Mouse (Mus musculus): ENCODE data around the gene Sorbs2. TPM values are rescaled to one million over a fixed set of nuclear protein-coding genes. Genes with fewer than 3 reads are reported as not detected.

Gene Sorbs2
- polyA plus RNA-seq, 1 experiment from 2014 or later = 60.9 TPM

- no peak overlapping the region for H3K27ac ChIP-seq (ENCODE audit: low read length)
- H3K4me3 ChIP-seq (ENCODE audit: low read depth, low read length) = no peak overlapping the region
- H3K4me1 ChIP-seq (ENCODE audit: control insufficient read depth, insufficient read depth, low read length) = peaks cover 27% of the 10 kb centered on the region
- no peaks in the 10 kb centered on the region for H3K9me3 ChIP-seq (replicated peaks; ENCODE audit: control insufficient read depth, low read length, poor library complexity, severe bottlenecking)
- no peak for ATAC-seq
- 24% methylated on average over 5 of the region's 5 CpGs for WGBS
- 0 out of 2 replicates have a peak overlapping the region, but pooled peaks have one; percentile 13 for H3K4me2 ChIP-seq (ENCODE audit: low read length)
- H3K9ac ChIP-seq (ENCODE audit: low read depth, low read length) = no peak overlapping the region
- no peaks in the 10 kb centered on the region for H3K27me3 ChIP-seq (ENCODE audit: control insufficient read depth, insufficient read depth, low read depth, low read length)
- no peaks in the 10 kb centered on the region for H3K36me3 ChIP-seq (ENCODE audit: control insufficient read depth, insufficient read depth, low read length)
Observed at GRCm38 (mm10) chr8:45626406-45626805, 118.8 kb downstream of the Sorbs2 start.

- peaks cover 27% of the 10 kb centered on the region for H3K4me1 ChIP-seq (ENCODE audit: control insufficient read depth, insufficient read depth, low read length)
- H3K4me2 ChIP-seq (ENCODE audit: low read length) = peak overlapping the region; percentile 81
- H3K27me3 ChIP-seq (ENCODE audit: control insufficient read depth, insufficient read depth, low read depth, low read length) = no peaks in the 10 kb centered on the region
- ATAC-seq = peak; percentile 97
- no peaks in the 10 kb centered on the region for H3K9me3 ChIP-seq (replicated peaks; ENCODE audit: control insufficient read depth, low read length, poor library complexity, severe bottlenecking)
- WGBS = under 1% methylated on average over 28 of the region's 28 CpGs
- H3K36me3 ChIP-seq (ENCODE audit: control insufficient read depth, insufficient read depth, low read length) = no peaks in the 10 kb centered on the region
- peak overlapping the region; percentile 99 for H3K27ac ChIP-seq (ENCODE audit: low read length)
- H3K4me3 ChIP-seq (ENCODE audit: low read depth, low read length) = peak overlapping the region; percentile 77
- peak overlapping the region; percentile 87 for H3K9ac ChIP-seq (ENCODE audit: low read depth, low read length)
Observed at GRCm38 (mm10) chr8:45627246-45628241, 120.0 kb downstream of the Sorbs2 start.

GRCm38 (mm10) chr8:45628421-45629065, 121.0 kb downstream of the Sorbs2 start:
- Histone ChIP-seq H3K4me3 (ENCODE audit: low read depth, low read length) (peak overlapping the region; percentile 77), H3K27me3 (ENCODE audit: control insufficient read depth, insufficient read depth, low read depth, low read length) (no peaks in the 10 kb centered on the region), H3K27ac (ENCODE audit: low read length) (peak overlapping the region; percentile 99), H3K9me3 (replicated peaks; ENCODE audit: control insufficient read depth, low read length, poor library complexity, severe bottlenecking) (no peaks in the 10 kb centered on the region), H3K9ac (ENCODE audit: low read depth, low read length) (peak overlapping the region; percentile 87), H3K4me2 (ENCODE audit: low read length) (peak overlapping the region; percentile 81), H3K4me1 (ENCODE audit: control insufficient read depth, insufficient read depth, low read length) (peaks cover 27% of the 10 kb centered on the region), H3K36me3 (ENCODE audit: control insufficient read depth, insufficient read depth, low read length) (no peaks in the 10 kb centered on the region)
- WGBS = 7% methylated on average over 9 of the region's 9 CpGs
- peak; percentile 19; the same call in 1 of the 2 replicates for ATAC-seq

DNA sequence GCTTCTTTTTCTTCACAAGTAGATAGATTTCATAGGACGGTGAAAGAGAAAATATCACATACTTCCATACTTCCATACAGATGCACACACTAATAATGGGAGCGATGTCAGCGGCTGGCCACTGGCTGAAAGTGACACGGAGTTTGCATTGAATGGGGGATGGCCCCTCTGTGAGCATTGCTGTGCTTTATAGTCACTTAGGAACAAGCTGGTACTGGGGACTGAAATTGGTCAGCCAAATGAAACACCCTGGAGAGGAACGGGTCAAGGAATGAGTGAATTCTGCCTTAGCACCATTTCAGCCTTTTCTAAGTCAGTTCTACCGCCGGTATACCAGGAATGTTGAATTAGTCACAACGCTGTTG, 121.5 kb downstream of the Sorbs2 start:
- Histone ChIP-seq H3K4me3 (ENCODE audit: low read depth, low read length) (peak overlapping the region; percentile 77), H3K4me2 (ENCODE audit: low read length) (peak overlapping the region; percentile 81), H3K9ac (ENCODE audit: low read depth, low read length) (peak overlapping the region; percentile 87), H3K4me1 (ENCODE audit: control insufficient read depth, insufficient read depth, low read length) (peaks cover 27% of the 10 kb centered on the region), H3K27ac (ENCODE audit: low read length) (peak overlapping the region; percentile 99), H3K36me3 (ENCODE audit: control insufficient read depth, insufficient read depth, low read length) (no peaks in the 10 kb centered on the region), H3K9me3 (replicated peaks; ENCODE audit: control insufficient read depth, low read length, poor library complexity, severe bottlenecking) (no peaks in the 10 kb centered on the region), H3K27me3 (ENCODE audit: control insufficient read depth, insufficient read depth, low read depth, low read length) (no peaks in the 10 kb centered on the region)
- ATAC-seq = no peak
- 26% methylated on average over 8 of the region's 8 CpGs for WGBS

- 84% methylated on average over 7 of the region's 8 CpGs for WGBS
- Histone ChIP-seq H3K4me1 (ENCODE audit: control insufficient read depth, insufficient read depth, low read length) (peaks cover 27% of the 10 kb centered on the region), H3K36me3 (ENCODE audit: control insufficient read depth, insufficient read depth, low read length) (no peaks in the 10 kb centered on the region), H3K4me2 (ENCODE audit: low read length) (no peak overlapping the region), H3K27me3 (ENCODE audit: control insufficient read depth, insufficient read depth, low read depth, low read length) (no peaks in the 10 kb centered on the region), H3K27ac (ENCODE audit: low read length) (no peak overlapping the region), H3K9ac (ENCODE audit: low read depth, low read length) (no peak overlapping the region), H3K4me3 (ENCODE audit: low read depth, low read length) (no peak overlapping the region), H3K9me3 (replicated peaks; ENCODE audit: control insufficient read depth, low read length, poor library complexity, severe bottlenecking) (no peaks in the 10 kb centered on the region)
- ATAC-seq = no peak
Observed at GRCm38 (mm10) chr8:45631023-45631422, 123.4 kb downstream of the Sorbs2 start.

- ATAC-seq = no peak
- no peak overlapping the region for H3K4me2 ChIP-seq (ENCODE audit: low read length)
- no peaks in the 10 kb centered on the region for H3K9me3 ChIP-seq (replicated peaks; ENCODE audit: control insufficient read depth, low read length, poor library complexity, severe bottlenecking)
- no peak overlapping the region for H3K27ac ChIP-seq (ENCODE audit: low read length)
- no peaks in the 10 kb centered on the region for H3K27me3 ChIP-seq (ENCODE audit: control insufficient read depth, insufficient read depth, low read depth, low read length)
- no peaks in the 10 kb centered on the region for H3K36me3 ChIP-seq (ENCODE audit: control insufficient read depth, insufficient read depth, low read length)
- no peak overlapping the region for H3K9ac ChIP-seq (ENCODE audit: low read depth, low read length)
- no peak overlapping the region for H3K4me3 ChIP-seq (ENCODE audit: low read depth, low read length)
- H3K4me1 ChIP-seq (ENCODE audit: control insufficient read depth, insufficient read depth, low read length) = peaks cover 9% of the 10 kb centered on the region
- 60% methylated on average over 6 of the region's 6 CpGs for WGBS
Observed at GRCm38 (mm10) chr8:45635155-45635554, 127.6 kb downstream of the Sorbs2 start.

- H3K4me2 ChIP-seq (ENCODE audit: low read length) = no peak overlapping the region
- WGBS = 98% methylated on average over 1 of the region's 1 CpGs
- H3K4me1 ChIP-seq (ENCODE audit: control insufficient read depth, insufficient read depth, low read length) = no peaks in the 10 kb centered on the region; the same call in 1 of the 2 replicates
- H3K27me3 ChIP-seq (ENCODE audit: control insufficient read depth, insufficient read depth, low read depth, low read length) = no peaks in the 10 kb centered on the region
- no peaks in the 10 kb centered on the region for H3K9me3 ChIP-seq (replicated peaks; ENCODE audit: control insufficient read depth, low read length, poor library complexity, severe bottlenecking)
- no peaks in the 10 kb centered on the region for H3K36me3 ChIP-seq (ENCODE audit: control insufficient read depth, insufficient read depth, low read length)
- H3K9ac ChIP-seq (ENCODE audit: low read depth, low read length) = no peak overlapping the region
- ATAC-seq = no peak
- no peak overlapping the region for H3K27ac ChIP-seq (ENCODE audit: low read length)
- H3K4me3 ChIP-seq (ENCODE audit: low read depth, low read length) = no peak overlapping the region
Observed at GRCm38 (mm10) chr8:45637745-45638144, 130.2 kb downstream of the Sorbs2 start.

- H3K36me3 ChIP-seq (ENCODE audit: control insufficient read depth, insufficient read depth, low read length) = no peaks in the 10 kb centered on the region
- no peak for ATAC-seq
- H3K9me3 ChIP-seq (replicated peaks; ENCODE audit: control insufficient read depth, low read length, poor library complexity, severe bottlenecking) = no peaks in the 10 kb centered on the region
- H3K9ac ChIP-seq (ENCODE audit: low read depth, low read length) = no peak overlapping the region
- no peaks in the 10 kb centered on the region; the same call in 1 of the 2 replicates for H3K4me1 ChIP-seq (ENCODE audit: control insufficient read depth, insufficient read depth, low read length)
- no peak overlapping the region for H3K27ac ChIP-seq (ENCODE audit: low read length)
- H3K4me3 ChIP-seq (ENCODE audit: low read depth, low read length) = no peak overlapping the region
- H3K27me3 ChIP-seq (ENCODE audit: control insufficient read depth, insufficient read depth, low read depth, low read length) = no peaks in the 10 kb centered on the region
- no peak overlapping the region for H3K4me2 ChIP-seq (ENCODE audit: low read length)
Observed at GRCm38 (mm10) chr8:45639444-45639843, 131.9 kb downstream of the Sorbs2 start.

DNA sequence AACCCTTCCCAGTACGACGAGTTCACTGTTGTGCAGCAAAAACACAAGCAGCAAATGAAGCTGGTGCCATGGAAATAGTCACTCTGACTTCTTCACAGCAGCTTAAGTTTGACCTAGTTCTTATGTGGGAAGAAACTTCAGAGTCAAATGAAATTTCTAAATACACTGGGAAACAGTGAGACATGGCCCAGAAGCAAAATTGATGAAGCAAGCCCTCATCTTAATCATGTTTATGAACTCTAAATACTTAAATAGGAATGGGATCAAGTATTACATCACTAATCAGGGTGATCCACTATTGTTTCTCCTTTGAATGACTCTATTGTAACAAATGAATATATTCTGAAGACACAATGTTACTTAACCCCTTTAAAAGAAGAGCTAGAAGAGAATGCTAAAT, 137.1 kb downstream of the Sorbs2 start:
- H3K4me3 ChIP-seq (ENCODE audit: low read depth, low read length) = no peak overlapping the region
- H3K9me3 ChIP-seq (replicated peaks; ENCODE audit: control insufficient read depth, low read length, poor library complexity, severe bottlenecking) = no peaks in the 10 kb centered on the region
- no peak overlapping the region for H3K4me2 ChIP-seq (ENCODE audit: low read length)
- no peaks in the 10 kb centered on the region for H3K36me3 ChIP-seq (ENCODE audit: control insufficient read depth, insufficient read depth, low read length)
- H3K27me3 ChIP-seq (ENCODE audit: control insufficient read depth, insufficient read depth, low read depth, low read length) = no peaks in the 10 kb centered on the region
- H3K4me1 ChIP-seq (ENCODE audit: control insufficient read depth, insufficient read depth, low read length) = no peaks in the 10 kb centered on the region
- no peak for ATAC-seq
- no peak overlapping the region for H3K27ac ChIP-seq (ENCODE audit: low read length)
- no peak overlapping the region for H3K9ac ChIP-seq (ENCODE audit: low read depth, low read length)
- 75% methylated on average over 2 of the region's 2 CpGs for WGBS

Data from midbrain, embryonic 16.5 days (tissue).